Mouse (Mus musculus) heart, embryonic 11.5 days (tissue): ENCODE measurements at regions not wholly inside any gene's neighbourhood (a gene's known extent, or its start where the extent isn't known, plus 50 kb on each side); places are given as distances from the start of the nearest gene placed in this dataset.

Experiments used
- ATAC-seq: fragments of 200-750 bp; cut with Nextera tagmentation; replicated peaks from 2 replicates; pipeline ENCODE4 v1.8.0; 2017; ENCODE audit warnings: moderate library complexity; ENCODE audit not compliant: insufficient number of reproducible peaks, low FRiP score, low TSS enrichment
- H3K27ac ChIP-seq: fragments of 300-500 bp; sonication (generic); 2 replicates; pipeline ENCODE4 v1.5.1; 2014; ENCODE audit warnings: mild to moderate bottlenecking, low read depth, low read length
- H3K27me3 ChIP-seq: fragments of 300-500 bp; sonication (generic); 2 replicates; pipeline ENCODE4 v1.6.1; 2014; ENCODE audit warnings: mild to moderate bottlenecking, low read length, mixed read lengths; ENCODE audit not compliant: control insufficient read depth, insufficient read depth
- H3K36me3 ChIP-seq: fragments of 300-500 bp; sonication (generic); 2 replicates; pipeline ENCODE4 v1.6.1; 2014; ENCODE audit warnings: mild to moderate bottlenecking, low read length, moderate library complexity, mixed read lengths; ENCODE audit not compliant: control insufficient read depth, insufficient read depth
- H3K4me1 ChIP-seq: fragments of 300-500 bp; sonication (generic); 2 replicates; pipeline ENCODE4 v1.6.1; 2014; ENCODE audit warnings: low read length; ENCODE audit not compliant: control insufficient read depth, insufficient read depth
- H3K4me2 ChIP-seq: fragments of 300-500 bp; sonication (generic); 2 replicates; pipeline ENCODE4 v1.6.1; 2014; ENCODE audit warnings: mild to moderate bottlenecking, moderate library complexity
- H3K4me3 ChIP-seq: fragments of 300-500 bp; sonication (generic); 2 replicates; pipeline ENCODE4 v1.5.1; 2014; ENCODE audit warnings: low read depth, low read length
- H3K9ac ChIP-seq: fragments of 300-500 bp; sonication (generic); 2 replicates; pipeline ENCODE4 v1.6.1; 2014; ENCODE audit warnings: mild to moderate bottlenecking, low read depth, low read length, moderate library complexity
- H3K9me3 ChIP-seq: fragments of 300-500 bp; sonication (generic); replicated peaks from 2 replicates; pipeline ENCODE4 v1.6.1; 2016; ENCODE audit warnings: low read length; ENCODE audit not compliant: control insufficient read depth
- WGBS: fragments of 180-500 bp; shearing (Covaris S2); extraction: QIAGEN DNeasy Blood & Tissue Kit; methylation state at CpG from one replicate; pipeline ENCODE4 v1.1.7; 2014; ENCODE audit not compliant: insufficient replicate concordance; 5-methylcytosine and 5-hydroxymethylcytosine counted together

DNA sequence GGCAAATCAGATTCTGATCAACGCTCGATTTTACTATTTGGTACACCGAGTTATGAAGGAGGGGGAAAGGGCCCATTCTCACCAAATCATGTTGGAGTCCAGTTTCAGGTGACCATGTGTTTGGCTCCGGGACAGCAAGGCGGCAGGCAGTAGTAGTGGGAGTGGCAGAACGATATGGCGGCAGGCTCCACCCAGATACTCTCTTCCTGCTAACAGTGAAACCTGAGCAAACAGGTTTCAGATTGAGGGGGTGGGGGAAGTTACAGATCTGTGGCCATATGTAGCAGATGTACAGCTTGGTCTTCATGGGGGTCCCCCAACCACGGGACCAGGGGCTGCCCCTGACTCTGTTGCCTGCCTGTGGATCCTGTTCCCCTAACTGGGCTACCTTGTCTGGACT lies 224.6 kb upstream of the Prok2 start:
- Histone ChIP-seq H3K27me3 (peaks cover 18% of the 10 kb centered on the region), H3K9ac (no peak overlapping the region), H3K36me3 (no peaks in the 10 kb centered on the region), H3K9me3 (no peaks in the 10 kb centered on the region), H3K4me1 (peaks cover 7% of the 10 kb centered on the region; the same call in 1 of the 2 replicates), H3K4me2 (no peak overlapping the region), H3K27ac (no peak overlapping the region), H3K4me3 (no peak overlapping the region)
- WGBS = 92% methylated on average over 8 of the region's 8 CpGs
- ATAC-seq = no peak

DNA sequence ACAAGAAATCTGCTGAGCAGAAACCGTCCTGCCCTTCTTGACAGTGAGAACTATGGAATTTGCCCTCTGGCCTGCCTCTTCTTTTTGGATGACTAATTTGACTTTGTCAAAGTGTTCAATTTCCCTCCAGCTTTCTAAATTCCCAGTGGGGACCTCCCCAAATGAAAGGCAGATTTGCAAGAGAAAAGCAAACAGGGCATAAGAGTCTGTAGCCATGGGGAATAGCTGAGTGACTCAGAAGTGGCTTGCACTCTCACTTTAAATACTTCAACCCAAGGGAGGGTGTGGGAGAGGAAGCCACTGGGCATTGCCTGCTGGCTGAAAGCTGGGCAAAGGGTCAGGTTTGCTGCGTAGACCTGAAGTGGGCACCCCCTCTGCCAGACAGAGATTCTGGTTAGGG lies 220.7 kb upstream of the Prok2 start:
- no peaks in the 10 kb centered on the region for H3K9me3 ChIP-seq
- H3K4me3 ChIP-seq = no peak overlapping the region
- no peaks in the 10 kb centered on the region for H3K4me1 ChIP-seq
- ATAC-seq = no peak
- no peak overlapping the region for H3K4me2 ChIP-seq
- H3K9ac ChIP-seq = no peak overlapping the region
- H3K27me3 ChIP-seq = peaks cover 17% of the 10 kb centered on the region
- 57% methylated on average over 2 of the region's 2 CpGs for WGBS
- no peak overlapping the region for H3K27ac ChIP-seq
- H3K36me3 ChIP-seq = no peaks in the 10 kb centered on the region

DNA sequence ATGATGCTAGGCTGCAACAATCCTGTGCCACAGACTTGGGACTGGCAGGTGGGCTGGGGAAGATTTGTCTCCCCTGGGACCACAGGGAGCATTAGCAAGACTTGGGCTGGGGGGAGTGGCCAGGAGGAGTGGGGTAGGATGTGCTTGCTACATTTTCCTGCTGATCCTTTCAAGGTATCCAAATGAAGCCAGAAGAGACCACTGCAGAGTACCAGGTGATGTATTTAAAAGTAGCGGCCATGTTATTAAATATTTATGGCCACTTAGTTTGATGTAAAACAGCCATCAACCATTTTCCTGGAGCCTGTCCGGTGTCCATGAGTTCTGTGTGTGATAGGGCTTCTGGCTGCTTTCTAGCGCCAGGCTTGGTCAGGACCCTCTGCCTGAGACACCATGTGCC lies 220.3 kb upstream of the Prok2 start:
- Histone ChIP-seq H3K4me1 (no peaks in the 10 kb centered on the region), H3K4me3 (no peak overlapping the region), H3K9me3 (no peaks in the 10 kb centered on the region), H3K9ac (no peak overlapping the region), H3K27ac (no peak overlapping the region), H3K27me3 (peaks cover 15% of the 10 kb centered on the region), H3K36me3 (no peaks in the 10 kb centered on the region), H3K4me2 (no peak overlapping the region)
- ATAC-seq = no peak
- 70% methylated on average over 3 of the region's 3 CpGs for WGBS

DNA sequence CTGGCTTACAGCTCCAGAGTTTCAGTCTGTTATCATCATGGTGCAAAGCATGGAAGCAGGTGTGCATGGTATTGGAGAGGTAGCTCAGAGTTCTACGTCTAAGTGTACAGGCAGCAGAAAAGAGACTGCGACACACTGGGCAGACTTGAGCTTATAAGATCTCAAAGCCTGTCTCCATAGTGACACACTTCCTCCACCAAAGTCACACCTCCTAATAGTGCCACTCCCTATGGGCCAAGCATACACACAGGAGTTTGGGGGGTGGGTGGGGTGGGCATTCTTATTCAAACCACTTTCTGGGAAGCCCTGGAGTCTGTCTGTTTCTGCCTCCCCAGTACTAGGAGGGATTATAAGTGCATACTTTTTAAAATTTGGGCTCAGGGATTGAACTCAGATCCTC lies 219.5 kb upstream of the Prok2 start:
- no peaks in the 10 kb centered on the region for H3K36me3 ChIP-seq
- peaks cover 17% of the 10 kb centered on the region for H3K27me3 ChIP-seq
- 83% methylated on average over 2 of the region's 2 CpGs for WGBS
- H3K9me3 ChIP-seq = no peaks in the 10 kb centered on the region
- no peak overlapping the region for H3K27ac ChIP-seq
- H3K4me2 ChIP-seq = no peak overlapping the region
- ATAC-seq = no peak
- no peak overlapping the region for H3K9ac ChIP-seq
- H3K4me3 ChIP-seq = no peak overlapping the region
- H3K4me1 ChIP-seq = no peaks in the 10 kb centered on the region

DNA sequence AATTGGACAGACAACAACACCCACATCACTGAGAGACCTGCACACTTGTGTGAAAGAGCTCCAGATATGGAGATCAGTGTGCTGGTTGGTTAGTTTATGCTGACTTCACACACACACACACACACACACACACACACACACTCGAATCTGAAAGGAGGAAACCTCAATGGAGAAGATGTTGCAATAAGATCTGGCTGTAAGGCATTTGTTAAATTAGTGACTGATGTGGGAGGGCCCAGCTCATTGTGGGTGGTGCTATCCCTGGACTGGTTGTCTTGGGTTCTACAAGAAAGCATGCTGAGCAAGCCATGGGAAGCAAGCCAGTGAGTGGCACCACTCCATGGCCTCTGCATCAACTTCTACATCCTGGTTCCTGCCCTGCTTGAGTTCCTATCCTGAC lies 216.8 kb upstream of the Prok2 start:
- H3K4me1 ChIP-seq = no peaks in the 10 kb centered on the region
- no peak overlapping the region for H3K4me2 ChIP-seq
- peaks cover 25% of the 10 kb centered on the region for H3K27me3 ChIP-seq
- WGBS = 74% methylated on average over 1 of the region's 1 CpGs
- H3K4me3 ChIP-seq = no peak overlapping the region
- H3K9ac ChIP-seq = no peak overlapping the region
- H3K36me3 ChIP-seq = no peaks in the 10 kb centered on the region
- no peak for ATAC-seq
- no peak overlapping the region for H3K27ac ChIP-seq
- H3K9me3 ChIP-seq = no peaks in the 10 kb centered on the region

DNA sequence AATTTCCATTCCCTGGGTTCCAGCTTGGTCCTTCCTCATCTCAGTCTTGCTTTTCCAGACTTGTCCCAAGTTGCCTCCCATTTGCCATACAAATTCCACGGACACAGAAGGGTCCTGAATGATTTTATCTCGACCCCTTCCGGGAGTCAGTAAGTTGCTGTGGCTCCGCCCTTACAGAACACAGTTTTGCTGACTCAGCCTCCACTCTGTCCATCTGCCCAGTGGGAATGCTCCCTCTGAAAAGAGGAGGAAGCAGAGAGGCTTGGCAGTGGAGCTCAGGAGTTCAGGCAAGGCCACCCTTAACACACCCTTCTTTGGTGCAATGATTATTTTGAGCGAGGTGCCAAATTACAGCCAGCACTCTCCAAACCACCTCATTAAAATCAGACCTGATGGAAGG lies 213.9 kb upstream of the Prok2 start:
- WGBS = 45% methylated on average over 5 of the region's 5 CpGs
- ATAC-seq = no peak
- peaks cover 21% of the 10 kb centered on the region for H3K27me3 ChIP-seq
- H3K36me3 ChIP-seq = no peaks in the 10 kb centered on the region
- no peak overlapping the region for H3K9ac ChIP-seq
- no peak overlapping the region for H3K27ac ChIP-seq
- no peak overlapping the region for H3K4me2 ChIP-seq
- H3K4me1 ChIP-seq = no peaks in the 10 kb centered on the region
- no peaks in the 10 kb centered on the region for H3K9me3 ChIP-seq
- no peak overlapping the region for H3K4me3 ChIP-seq

DNA sequence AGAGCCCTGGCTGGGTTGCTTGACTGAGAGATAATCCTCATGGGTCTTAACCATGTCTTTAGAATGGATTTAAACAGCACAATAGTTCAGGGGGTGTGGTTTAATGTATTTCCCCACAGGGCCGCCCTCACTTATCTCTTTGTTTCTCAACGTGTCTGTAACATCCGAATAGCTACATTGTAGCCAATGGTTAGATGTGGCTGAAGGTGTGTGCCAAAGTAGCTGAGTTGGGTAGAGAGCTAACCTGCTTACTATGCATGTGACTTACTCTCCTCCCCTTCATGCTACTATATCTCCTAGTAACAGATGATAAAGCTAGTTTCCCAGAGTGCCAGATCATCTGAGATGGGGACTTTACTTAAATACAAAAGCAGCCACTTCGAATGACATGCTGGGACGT lies 213.2 kb upstream of the Prok2 start:
- no peak for ATAC-seq
- Histone ChIP-seq H3K4me2 (no peak overlapping the region), H3K9me3 (no peaks in the 10 kb centered on the region), H3K27me3 (peaks cover 18% of the 10 kb centered on the region), H3K4me1 (no peaks in the 10 kb centered on the region), H3K36me3 (no peaks in the 10 kb centered on the region), H3K4me3 (no peak overlapping the region), H3K27ac (no peak overlapping the region), H3K9ac (no peak overlapping the region)
- WGBS = 62% methylated on average over 5 of the region's 5 CpGs

DNA sequence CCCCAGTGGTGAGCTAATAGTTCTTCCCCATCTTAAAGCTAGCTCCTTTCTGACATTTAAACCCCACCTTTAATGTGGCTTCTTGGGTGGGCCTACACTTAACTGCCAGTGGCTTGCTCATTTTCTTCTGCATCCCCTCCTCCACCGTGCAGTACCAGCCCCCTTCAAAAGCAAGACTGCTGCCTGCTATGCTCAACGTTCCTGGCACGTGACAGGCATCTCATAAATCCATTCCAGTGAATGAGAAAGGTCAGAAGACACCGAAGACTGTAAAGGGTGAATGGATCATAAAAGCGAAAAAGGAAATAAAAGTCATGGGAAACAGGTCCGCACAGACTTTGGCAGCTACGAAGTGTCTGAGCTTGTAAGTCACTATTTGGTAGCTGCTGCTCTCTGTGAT lies 212.8 kb upstream of the Prok2 start:
- H3K27ac ChIP-seq = no peak overlapping the region
- no peak for ATAC-seq
- no peak overlapping the region for H3K4me3 ChIP-seq
- peaks cover 18% of the 10 kb centered on the region for H3K27me3 ChIP-seq
- no peaks in the 10 kb centered on the region for H3K9me3 ChIP-seq
- 66% methylated on average over 7 of the region's 7 CpGs for WGBS
- H3K4me2 ChIP-seq = no peak overlapping the region
- no peak overlapping the region for H3K9ac ChIP-seq
- peaks cover 4% of the 10 kb centered on the region; the same call in 1 of the 2 replicates for H3K4me1 ChIP-seq
- no peaks in the 10 kb centered on the region for H3K36me3 ChIP-seq

DNA sequence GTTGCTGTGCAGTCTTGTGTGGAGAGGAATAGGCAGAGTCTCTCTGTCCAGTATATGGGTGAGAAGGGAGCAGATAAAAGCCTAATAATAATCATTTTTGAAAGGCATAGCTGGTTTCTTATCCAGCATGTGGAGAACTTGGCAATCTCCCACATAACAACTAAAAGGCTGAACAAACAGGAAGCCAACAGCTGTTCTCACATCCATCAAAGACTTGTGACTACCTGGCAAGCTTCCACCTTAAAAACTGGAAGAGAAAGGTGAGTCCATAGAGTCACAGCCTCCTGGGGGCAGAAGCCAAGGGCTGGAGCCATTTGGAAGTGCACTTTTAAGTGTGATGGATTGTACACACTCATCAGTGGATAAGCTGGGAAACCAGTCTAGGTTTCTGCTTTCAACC lies 210.5 kb upstream of the Prok2 start:
- Histone ChIP-seq H3K9me3 (no peaks in the 10 kb centered on the region), H3K9ac (no peak overlapping the region), H3K4me2 (no peak overlapping the region), H3K27ac (no peak overlapping the region), H3K4me3 (no peak overlapping the region), H3K27me3 (peaks cover 13% of the 10 kb centered on the region), H3K36me3 (no peaks in the 10 kb centered on the region), H3K4me1 (peaks cover 9% of the 10 kb centered on the region; the same call in 1 of the 2 replicates)
- no peak for ATAC-seq
